Mouse (Mus musculus) embryonic facial prominence, embryonic 15.5 days (tissue): Measurements from ENCODE around the gene Ift46. TPM values are rescaled to one million over a fixed set of nuclear protein-coding genes. Genes with fewer than 3 reads are reported as not detected.
"Not testable (repeated sequence)": the region's sequence is repeated elsewhere in the genome, so short reads cannot be mapped to it uniquely, and the experiment has no call there.

Source experiments
- ATAC-seq: fragments of 200-750 bp; cut with Nextera tagmentation; 2 replicates; pipeline ENCODE4 v1.8.0; 2017; ENCODE audit warnings: low read depth, moderate TSS enrichment; ENCODE audit not compliant: insufficient number of reproducible peaks, low FRiP score, low TSS enrichment
- H3K27ac ChIP-seq: fragments of 300-500 bp; sonication (generic); replicated peaks from 2 replicates; pipeline ENCODE4 v1.5.1; 2015; ENCODE audit warnings: mild to moderate bottlenecking, inconsistent platforms
- H3K27me3 ChIP-seq: fragments of 300-500 bp; sonication (generic); 2 replicates; pipeline ENCODE4 v1.6.1; 2015; ENCODE audit warnings: inconsistent platforms
- H3K36me3 ChIP-seq: fragments of 300-500 bp; sonication (generic); 2 replicates; pipeline ENCODE4 v1.6.1; 2015; ENCODE audit warnings: mild to moderate bottlenecking, inconsistent platforms
- H3K4me1 ChIP-seq: fragments of 300-500 bp; sonication (generic); 2 replicates; pipeline ENCODE4 v1.6.1; 2015; ENCODE audit warnings: inconsistent platforms
- H3K4me2 ChIP-seq: fragments of 300-500 bp; sonication (generic); replicated peaks from 2 replicates; pipeline ENCODE4 v1.6.1; 2015; ENCODE audit warnings: mild to moderate bottlenecking, inconsistent platforms
- H3K4me3 ChIP-seq: fragments of 300-500 bp; sonication (generic); replicated peaks from 2 replicates; pipeline ENCODE4 v1.5.1; 2015; ENCODE audit warnings: mild to moderate bottlenecking, inconsistent platforms
- H3K9ac ChIP-seq: fragments of 300-500 bp; sonication (generic); 2 replicates; pipeline ENCODE4 v1.6.1; 2015; ENCODE audit warnings: inconsistent platforms
- H3K9me3 ChIP-seq: fragments of 300-500 bp; sonication (generic); replicated peaks from 2 replicates; pipeline ENCODE4 v1.6.1; 2016; ENCODE audit warnings: inconsistent platforms
- WGBS: fragments of 180-500 bp; shearing (Covaris S2); methylation state at CpG from one replicate; pipeline ENCODE4 v1.1.7; 2015; 5-methylcytosine and 5-hydroxymethylcytosine counted together
- polyA plus RNA-seq: library from polyadenylated mRNA; unstranded; fragments of >200 nt; fragmentation: Nextera tagmentation; extraction: Ambion mirVana; gene quantifications from 2 replicates; pipeline ENCODE4 v1.2.1, GENCODE M21; 2015

Gene Ift46
- polyA plus RNA-seq, 1 experiment from 2014 or later, result 125 TPM

- Histone ChIP-seq H3K4me3 (0 out of 2 replicates have a peak overlapping the region, but pooled peaks have one; percentile 9), H3K4me1 (peaks cover 53% of the 10 kb centered on the region), H3K9me3 (no peaks in the 10 kb centered on the region), H3K36me3 (peaks cover 5% of the 10 kb centered on the region), H3K27me3 (peaks cover 5% of the 10 kb centered on the region; the same call in 1 of the 2 replicates), H3K27ac (peak overlapping the region; percentile 87), H3K9ac (no peak overlapping the region), H3K4me2 (peak overlapping the region; percentile 21)
- peak; percentile 39 for ATAC-seq
- WGBS, result 20% methylated on average over 8 of the region's 8 CpGs
Observed at GRCm38 (mm10) chr9:44737240-44737949, 30.3 kb upstream of the Ift46 start.

- Histone ChIP-seq H3K9ac (no peak overlapping the region), H3K9me3 (no peaks in the 10 kb centered on the region), H3K27ac (no peak overlapping the region), H3K36me3 (peaks cover 38% of the 10 kb centered on the region), H3K4me3 (no peak overlapping the region), H3K4me2 (no peak overlapping the region), H3K27me3 (no peaks in the 10 kb centered on the region), H3K4me1 (peaks cover 19% of the 10 kb centered on the region; the same call in 1 of the 2 replicates)
- WGBS, result 86% methylated on average over 1 of the region's 1 CpGs
- no peak for ATAC-seq
Observed at GRCm38 (mm10) chr9:44740663-44741192, 27.0 kb upstream of the Ift46 start.

- no peaks in the 10 kb centered on the region for H3K4me1 ChIP-seq
- no peaks in the 10 kb centered on the region for H3K27me3 ChIP-seq
- no peak for ATAC-seq
- no peaks in the 10 kb centered on the region for H3K9me3 ChIP-seq
- H3K9ac ChIP-seq, result no peak overlapping the region
- H3K27ac ChIP-seq, result no peak overlapping the region
- H3K4me2 ChIP-seq, result no peak overlapping the region
- peaks cover 75% of the 10 kb centered on the region for H3K36me3 ChIP-seq
- H3K4me3 ChIP-seq, result no peak overlapping the region
- 93% methylated on average over 7 of the region's 7 CpGs for WGBS
Observed at GRCm38 (mm10) chr9:44745371-44745770, 22.3 kb upstream of the Ift46 start.

- peaks cover 85% of the 10 kb centered on the region for H3K36me3 ChIP-seq
- ATAC-seq, result no peak
- H3K27ac ChIP-seq, result no peak overlapping the region
- H3K4me3 ChIP-seq, result no peak overlapping the region
- no peaks in the 10 kb centered on the region for H3K4me1 ChIP-seq
- no peak overlapping the region for H3K4me2 ChIP-seq
- H3K27me3 ChIP-seq, result no peaks in the 10 kb centered on the region
- 82% methylated on average over 3 of the region's 3 CpGs for WGBS
- H3K9me3 ChIP-seq, result no peaks in the 10 kb centered on the region
- no peak overlapping the region for H3K9ac ChIP-seq
Observed at GRCm38 (mm10) chr9:44746666-44747065, 21.0 kb upstream of the Ift46 start.

GRCm38 (mm10) chr9:44747341-44747740, 20.4 kb upstream of the Ift46 start:
- H3K4me2 ChIP-seq, result no peak overlapping the region
- no peak overlapping the region for H3K9ac ChIP-seq
- no peaks in the 10 kb centered on the region for H3K4me1 ChIP-seq
- no peak overlapping the region for H3K4me3 ChIP-seq
- no peak overlapping the region for H3K27ac ChIP-seq
- peaks cover 88% of the 10 kb centered on the region for H3K36me3 ChIP-seq
- H3K9me3 ChIP-seq, result no peaks in the 10 kb centered on the region
- no peak for ATAC-seq
- 94% methylated on average over 3 of the region's 3 CpGs for WGBS
- no peaks in the 10 kb centered on the region for H3K27me3 ChIP-seq

GRCm38 (mm10) chr9:44748473-44748872, 19.2 kb upstream of the Ift46 start:
- 69% methylated on average over 7 of the region's 7 CpGs for WGBS
- no peak overlapping the region for H3K27ac ChIP-seq
- H3K36me3 ChIP-seq, result peaks cover 87% of the 10 kb centered on the region
- no peaks in the 10 kb centered on the region for H3K27me3 ChIP-seq
- H3K9ac ChIP-seq, result no peak overlapping the region
- no peak overlapping the region for H3K4me3 ChIP-seq
- no peaks in the 10 kb centered on the region for H3K9me3 ChIP-seq
- no peak; the same call in 1 of the 2 replicates for ATAC-seq
- no peak overlapping the region for H3K4me2 ChIP-seq
- H3K4me1 ChIP-seq, result no peaks in the 10 kb centered on the region

GRCm38 (mm10) chr9:44760873-44761272, 6.8 kb upstream of the Ift46 start:
- 87% methylated on average over 2 of the region's 2 CpGs for WGBS
- Histone ChIP-seq H3K9me3 (no peaks in the 10 kb centered on the region), H3K36me3 (peaks cover 24% of the 10 kb centered on the region), H3K4me1 (peaks cover 5% of the 10 kb centered on the region), H3K27ac (no peak overlapping the region), H3K9ac (no peak overlapping the region), H3K4me2 (no peak overlapping the region), H3K4me3 (no peak overlapping the region), H3K27me3 (no peaks in the 10 kb centered on the region)
- ATAC-seq, result no peak

GRCm38 (mm10) chr9:44768029-44768394, 304 bp downstream of the Ift46 start:
- WGBS, result 31% methylated on average over 9 of the region's 9 CpGs
- H3K9me3 ChIP-seq, H3K4me1 ChIP-seq, ATAC-seq, H3K36me3 ChIP-seq, H3K9ac ChIP-seq, H3K27me3 ChIP-seq: not testable (repeated sequence)
- H3K4me2 ChIP-seq, result peak overlapping the region; percentile 53
- peak overlapping the region; percentile 98; the same call in 1 of the 2 replicates for H3K27ac ChIP-seq
- peak overlapping the region; percentile 98 for H3K4me3 ChIP-seq

- Histone ChIP-seq H3K4me1 (peaks cover 8% of the 10 kb centered on the region), H3K4me2 (no peak overlapping the region), H3K36me3 (peaks cover 16% of the 10 kb centered on the region; the same call in 1 of the 2 replicates), H3K9me3 (no peaks in the 10 kb centered on the region), H3K4me3 (no peak overlapping the region), H3K27me3 (no peaks in the 10 kb centered on the region), H3K27ac (no peak overlapping the region), H3K9ac (no peak overlapping the region)
- no peak for ATAC-seq
- 84% methylated on average over 5 of the region's 5 CpGs for whole genome bisulfite sequencing
Observed at GRCm38 (mm10) chr9:44771376-44771775, 3.7 kb downstream of the Ift46 start.

- no peak overlapping the region; the same call in 1 of the 2 replicates for H3K27ac ChIP-seq
Observed at GRCm38 (mm10) chr9:44772392-44772749, 4.7 kb downstream of the Ift46 start.

GRCm38 (mm10) chr9:44772750-44773651, 5.3 kb downstream of the Ift46 start:
- peak overlapping the region; percentile 76 for H3K4me2 ChIP-seq
- H3K4me3 ChIP-seq, result peak overlapping the region; percentile 61
- peak; percentile 97 for ATAC-seq
- peak overlapping the region; percentile 53 for H3K9ac ChIP-seq
- WGBS, result under 1% methylated on average over 41 of the region's 41 CpGs
- H3K9me3 ChIP-seq, result no peaks in the 10 kb centered on the region
- no peaks in the 10 kb centered on the region for H3K27me3 ChIP-seq
- peaks cover 8% of the 10 kb centered on the region for H3K4me1 ChIP-seq
- peak overlapping the region; percentile 85 for H3K27ac ChIP-seq
- peaks cover 23% of the 10 kb centered on the region; the same call in 1 of the 2 replicates for H3K36me3 ChIP-seq

More at GRCm38 (mm10) chr9:44772392-44772749, 4.7 kb downstream of the Ift46 start:
- peaks cover 20% of the 10 kb centered on the region; the same call in 1 of the 2 replicates for H3K36me3 ChIP-seq
- no peak overlapping the region for H3K9ac ChIP-seq
- no peak overlapping the region for H3K4me2 ChIP-seq
- H3K4me1 ChIP-seq, result peaks cover 8% of the 10 kb centered on the region
- no peaks in the 10 kb centered on the region for H3K9me3 ChIP-seq
- WGBS, result 22% methylated on average over 5 of the region's 5 CpGs
- H3K27me3 ChIP-seq, result no peaks in the 10 kb centered on the region
- ATAC-seq, result no peak
- H3K4me3 ChIP-seq, result peak overlapping the region; percentile 61; the same call in 1 of the 2 replicates
